Mouse (Mus musculus) liver, embryonic 14.5 days (tissue): Measurements from ENCODE around the gene Clmn.

Experiments used
- CTCF ChIP-seq: IDR thresholded peaks from 2 replicates; pipeline ENCODE4 v1.5.1; 2016; ENCODE audit warnings: antibody characterized with exemption, low read depth, control low read depth
- EP300 ChIP-seq: IDR thresholded peaks from 2 replicates; pipeline ENCODE4 v1.6.1; 2016; ENCODE audit warnings: antibody characterized with exemption, low read depth

DNA sequence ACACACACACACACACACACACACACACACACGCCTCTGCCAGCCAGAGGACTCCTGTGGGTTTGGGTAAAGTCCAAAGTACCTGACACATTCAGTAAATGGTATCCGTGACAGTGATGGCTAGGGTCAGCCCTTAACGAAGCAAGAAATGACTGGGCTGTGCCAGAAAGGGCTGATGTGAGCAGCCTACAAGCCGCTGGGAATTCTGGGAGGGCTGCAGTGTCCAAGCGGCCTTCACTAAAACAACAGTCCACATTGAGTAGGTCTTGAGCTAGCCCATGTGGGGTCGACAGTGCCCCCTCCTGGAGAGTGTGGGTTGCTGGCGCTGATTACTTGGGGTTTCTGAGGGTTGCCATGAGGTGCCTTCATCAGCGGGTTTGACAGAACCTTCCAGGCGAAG lies 33.8 kb upstream of the Clmn start:
- peak; percentile 61 for TF ChIP-seq CTCF
- no peak for TF ChIP-seq EP300
